In genomic region chr6:119042803-119043202, GRCm38 (mm10) we compare ENCODE assay signal across 26 mouse cellular contexts.
"Had no signal": no experiment of that assay in that cellular context is flagged by ENCODE, and none has a peak within 500 bp of the region (broad histone marks: within the 10 kb centered on the region; RNA-seq: fewer than 3 reads in every experiment).

No protein-coding gene starts in this region.

- H3K27me3 ChIP-seq: heart, embryonic 13.5 days; heart, embryonic 15.5 days; hindbrain, embryonic 13.5 days; hindbrain, embryonic 15.5 days; kidney, embryonic 15.5 days; limb, embryonic 13.5 days; limb, embryonic 15.5 days had no signal

- DNase-seq: forebrain, postnatal 0 days; gastrocnemius, postnatal 14 days; gastrocnemius, postnatal 36 days; heart, adult 11 months; heart, adult 2 months; heart, postnatal 14 days; heart, postnatal 36 days; kidney, adult 11 months; kidney, adult 2 months; kidney, adult 9 months; kidney, postnatal 14 days; kidney, postnatal 36 days; layer of hippocampus, adult 9-11 months; layer of hippocampus, postnatal 36 days; left cerebral cortex, postnatal 4 days had no signal

- H3K9ac ChIP-seq: forebrain, postnatal 0 days; heart, embryonic 13.5 days; heart, embryonic 15.5 days; hindbrain, embryonic 13.5 days; hindbrain, embryonic 15.5 days; kidney, embryonic 15.5 days; limb, embryonic 13.5 days; limb, embryonic 15.5 days had no signal

- H3K27ac ChIP-seq: heart, adult 2 months; heart, embryonic 13.5 days; hindbrain, embryonic 13.5 days; hindbrain, embryonic 15.5 days; hindbrain, postnatal 0 days; kidney, embryonic 15.5 days; kidney, postnatal 0 days; limb, embryonic 13.5 days; limb, embryonic 15.5 days had no signal

- H3K36me3 ChIP-seq: heart, embryonic 15.5 days; hindbrain, embryonic 13.5 days; hindbrain, embryonic 15.5 days; kidney, embryonic 15.5 days; limb, embryonic 15.5 days had no signal

- H3K9me3 ChIP-seq: heart, embryonic 13.5 days; heart, embryonic 15.5 days; hindbrain, embryonic 13.5 days; hindbrain, embryonic 15.5 days; kidney, embryonic 15.5 days; limb, embryonic 13.5 days; limb, embryonic 15.5 days had no signal

- ATAC-seq: forebrain, postnatal 0 days; hindbrain, postnatal 0 days; intestine, embryonic 16.5 days had no signal

- H3K4me2 ChIP-seq: heart, embryonic 11.5 days; heart, embryonic 13.5 days; heart, embryonic 15.5 days; hindbrain, embryonic 13.5 days; hindbrain, embryonic 15.5 days; kidney, embryonic 15.5 days; limb, embryonic 13.5 days; limb, embryonic 15.5 days had no signal

- H3K4me3 ChIP-seq: heart, adult 2 months; heart, embryonic 13.5 days; heart, embryonic 15.5 days; hindbrain, embryonic 13.5 days; hindbrain, embryonic 15.5 days; kidney, embryonic 15.5 days; limb, embryonic 13.5 days; limb, embryonic 15.5 days had no signal
